Mouse (Mus musculus): ENCODE data around the gene Dnajb11. TPM values are rescaled to one million over a fixed set of nuclear protein-coding genes. Genes with fewer than 3 reads are reported as not detected.
A peak's percentile ranks its signal among the peaks of the same experiment; 100 is the strongest.

The Dnajb11 gene
- total and polyA plus RNA-seq, 2 experiments, result 20.7 to 62.0 TPM

DNA sequence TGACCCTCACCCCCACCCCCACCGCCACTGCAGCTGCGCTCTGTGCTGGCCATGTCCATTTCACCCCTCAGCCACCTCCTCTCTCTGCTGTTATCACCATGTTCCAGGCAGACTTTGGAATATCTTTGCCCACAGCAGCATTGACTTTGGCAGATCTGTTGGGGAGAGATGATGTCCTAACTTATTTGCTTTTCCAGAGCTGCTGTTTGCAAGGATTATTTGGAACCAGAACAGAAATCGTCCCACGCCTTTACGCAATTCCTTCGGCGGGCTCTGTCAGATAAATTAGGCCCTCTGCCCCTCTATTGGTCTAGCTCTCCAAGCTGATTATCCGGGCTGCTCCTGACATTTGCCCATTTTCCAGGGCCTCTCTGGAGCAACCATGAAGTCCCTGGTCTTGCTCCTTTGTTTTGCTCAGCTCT is 34.1 kb downstream of the Dnajb11 start:
- 29% methylated on average over 8 of the region's 8 CpGs for WGBS
- H3K9ac ChIP-seq (ENCODE audit: low read depth, low read length), result peak overlapping the region; percentile 91
- no peaks in the 10 kb centered on the region for H3K27me3 ChIP-seq (ENCODE audit: control insufficient read depth, insufficient read depth, low read length)
- peaks cover 36% of the 10 kb centered on the region for H3K4me1 ChIP-seq (ENCODE audit: control insufficient read depth, insufficient read depth, low read length)
- peaks cover 25% of the 10 kb centered on the region for H3K36me3 ChIP-seq (ENCODE audit: control insufficient read depth, insufficient read depth, low read length)
- peak; percentile 100 for DNase-seq (ENCODE audit: extremely low read depth, low read depth, low spot score)
- peak overlapping the region; percentile 64 for H3K4me3 ChIP-seq (ENCODE audit: insufficient read depth, low read depth, low read length)
- H3K79me2 ChIP-seq (ENCODE audit: control insufficient read depth, insufficient read depth, low read length), result no peaks in the 10 kb centered on the region
- no peak for TF ChIP-seq CTCF (IDR thresholded peaks at IDR 0.05; ENCODE audit: low read depth, low read length)
- peak; percentile 85; the same call in 1 of the 2 replicates for TF ChIP-seq POLR2A (IDR thresholded peaks at IDR 0.05; ENCODE audit: extremely low read depth, insufficient read depth, low read length)
- H3K27ac ChIP-seq (replicated peaks; ENCODE audit: insufficient read depth, low read depth, low read length), result peak overlapping the region; percentile 98

DNA sequence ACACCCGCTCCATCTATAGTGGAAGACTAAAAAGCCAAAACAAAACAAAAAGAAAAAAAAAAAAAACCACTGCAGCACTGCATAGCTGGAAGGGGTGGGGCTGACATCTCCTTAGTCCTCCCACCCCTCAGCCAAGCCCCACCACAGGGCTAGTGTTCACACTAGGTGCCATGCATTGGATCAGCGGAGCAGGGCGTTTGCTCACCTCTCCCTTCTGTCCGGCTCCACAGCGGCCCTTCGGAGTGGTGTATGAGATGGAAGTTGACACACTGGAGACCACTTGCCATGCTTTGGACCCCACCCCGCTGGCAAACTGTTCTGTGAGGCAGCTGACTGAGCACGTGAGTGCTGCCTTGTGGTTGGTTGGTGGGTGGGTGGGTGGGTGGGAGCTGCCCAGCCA is 36.5 kb downstream of the Dnajb11 start:
- peak; percentile 19; the same call in 1 of the 2 replicates for TF ChIP-seq CTCF (IDR thresholded peaks at IDR 0.05; ENCODE audit: low read depth, low read length)
- peak; percentile 88 for TF ChIP-seq POLR2A (IDR thresholded peaks at IDR 0.05; ENCODE audit: extremely low read depth, insufficient read depth, low read length)

DNA sequence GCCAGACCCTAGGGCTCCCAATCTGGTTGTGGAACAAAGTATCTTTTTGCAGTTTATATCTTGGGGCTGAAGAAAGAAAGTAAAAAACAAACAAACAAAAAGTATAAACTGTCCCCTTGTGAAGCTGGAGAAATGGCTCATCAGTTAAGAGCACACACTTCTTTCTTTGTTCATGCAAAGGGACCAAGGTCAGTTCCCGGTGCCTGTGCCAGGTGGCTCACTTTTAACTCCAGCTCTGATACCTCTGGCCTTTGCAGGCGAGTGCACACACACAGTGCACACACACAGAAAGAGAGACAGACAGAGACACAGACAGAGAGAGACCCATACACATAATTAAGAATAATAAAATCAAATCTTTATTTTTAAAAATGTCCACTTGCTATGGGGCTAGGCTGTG is 39.0 kb downstream of the Dnajb11 start:
- H3K36me3 ChIP-seq (ENCODE audit: control insufficient read depth, insufficient read depth, low read length), result peaks cover 34% of the 10 kb centered on the region
- H3K4me1 ChIP-seq (ENCODE audit: control insufficient read depth, insufficient read depth, low read length), result peaks cover 21% of the 10 kb centered on the region
- DNase-seq (ENCODE audit: extremely low read depth, low read depth, low spot score), result peak; percentile 77
- peak overlapping the region; percentile 36 for H3K9ac ChIP-seq (ENCODE audit: low read depth, low read length)
- TF ChIP-seq CTCF (IDR thresholded peaks at IDR 0.05; ENCODE audit: low read depth, low read length), result no peak
- TF ChIP-seq POLR2A (IDR thresholded peaks at IDR 0.05; ENCODE audit: extremely low read depth, insufficient read depth, low read length), result 0 out of 2 replicates have a peak, but pooled peaks have one; percentile 9
- 8% methylated on average over 2 of the region's 2 CpGs for WGBS
- peak overlapping the region; percentile 60 for H3K27ac ChIP-seq (replicated peaks; ENCODE audit: insufficient read depth, low read depth, low read length)
- H3K27me3 ChIP-seq (ENCODE audit: control insufficient read depth, insufficient read depth, low read length), result no peaks in the 10 kb centered on the region
- no peaks in the 10 kb centered on the region for H3K79me2 ChIP-seq (ENCODE audit: control insufficient read depth, insufficient read depth, low read length)
- H3K4me3 ChIP-seq (ENCODE audit: insufficient read depth, low read depth, low read length), result no peak overlapping the region

More for the DNA sequence above, 36.5 kb downstream of the Dnajb11 start:
- Histone ChIP-seq H3K27me3 (ENCODE audit: control insufficient read depth, insufficient read depth, low read length) (no peaks in the 10 kb centered on the region), H3K9ac (ENCODE audit: low read depth, low read length) (peak overlapping the region; percentile 75), H3K4me1 (ENCODE audit: control insufficient read depth, insufficient read depth, low read length) (peaks cover 26% of the 10 kb centered on the region), H3K36me3 (ENCODE audit: control insufficient read depth, insufficient read depth, low read length) (peaks cover 34% of the 10 kb centered on the region), H3K79me2 (ENCODE audit: control insufficient read depth, insufficient read depth, low read length) (no peaks in the 10 kb centered on the region), H3K4me3 (ENCODE audit: insufficient read depth, low read depth, low read length) (peak overlapping the region; percentile 58), H3K27ac (replicated peaks; ENCODE audit: insufficient read depth, low read depth, low read length) (peak overlapping the region; percentile 60)
- peak; percentile 70 for DNase-seq (ENCODE audit: extremely low read depth, low read depth, low spot score)
- 21% methylated on average over 8 of the region's 8 CpGs for WGBS

GRCm38 (mm10) chr16:22899346-22899745 is 41.7 kb downstream of the Dnajb11 start:
- Histone ChIP-seq H3K27ac (replicated peaks; ENCODE audit: insufficient read depth, low read depth, low read length) (peak overlapping the region; percentile 89), H3K4me1 (ENCODE audit: control insufficient read depth, insufficient read depth, low read length) (peaks cover 23% of the 10 kb centered on the region), H3K4me3 (ENCODE audit: insufficient read depth, low read depth, low read length) (no peak overlapping the region), H3K9ac (ENCODE audit: low read depth, low read length) (no peak overlapping the region), H3K36me3 (ENCODE audit: control insufficient read depth, insufficient read depth, low read length) (peaks cover 27% of the 10 kb centered on the region), H3K27me3 (ENCODE audit: control insufficient read depth, insufficient read depth, low read length) (no peaks in the 10 kb centered on the region), H3K79me2 (ENCODE audit: control insufficient read depth, insufficient read depth, low read length) (no peaks in the 10 kb centered on the region)
- DNase-seq (ENCODE audit: extremely low read depth, low read depth, low spot score), result peak; percentile 89
- TF ChIP-seq CTCF (IDR thresholded peaks at IDR 0.05; ENCODE audit: low read depth, low read length), result no peak
- peak; percentile 46; the same call in 1 of the 2 replicates for TF ChIP-seq POLR2A (IDR thresholded peaks at IDR 0.05; ENCODE audit: extremely low read depth, insufficient read depth, low read length)
- WGBS, result 12% methylated on average over 5 of the region's 5 CpGs

- Histone ChIP-seq H3K4me1 (ENCODE audit: control insufficient read depth, insufficient read depth, low read length) (peaks cover 23% of the 10 kb centered on the region), H3K27ac (replicated peaks; ENCODE audit: insufficient read depth, low read depth, low read length) (peak overlapping the region; percentile 89), H3K79me2 (ENCODE audit: control insufficient read depth, insufficient read depth, low read length) (no peaks in the 10 kb centered on the region), H3K27me3 (ENCODE audit: control insufficient read depth, insufficient read depth, low read length) (no peaks in the 10 kb centered on the region), H3K36me3 (ENCODE audit: control insufficient read depth, insufficient read depth, low read length) (peaks cover 22% of the 10 kb centered on the region), H3K4me3 (ENCODE audit: insufficient read depth, low read depth, low read length) (no peak overlapping the region), H3K9ac (ENCODE audit: low read depth, low read length) (peak overlapping the region; percentile 25; the same call in 1 of the 2 replicates)
- WGBS, result 17% methylated on average over 10 of the region's 10 CpGs
- peak; percentile 98 for DNase-seq (ENCODE audit: extremely low read depth, low read depth, low spot score)
- TF ChIP-seq CTCF (IDR thresholded peaks at IDR 0.05; ENCODE audit: low read depth, low read length) (no peak), POLR2A (IDR thresholded peaks at IDR 0.05; ENCODE audit: extremely low read depth, insufficient read depth, low read length) (0 out of 2 replicates have a peak, but pooled peaks have one; percentile 12)
Measured at GRCm38 (mm10) chr16:22899866-22900570, 42.4 kb downstream of the Dnajb11 start.

GRCm38 (mm10) chr16:22901326-22901725 is 43.7 kb downstream of the Dnajb11 start:
- WGBS, result 16% methylated on average over 3 of the region's 3 CpGs
- peaks cover 11% of the 10 kb centered on the region for H3K36me3 ChIP-seq (ENCODE audit: control insufficient read depth, insufficient read depth, low read length)
- peak overlapping the region; percentile 89 for H3K27ac ChIP-seq (replicated peaks; ENCODE audit: insufficient read depth, low read depth, low read length)
- no peak overlapping the region for H3K4me3 ChIP-seq (ENCODE audit: insufficient read depth, low read depth, low read length)
- peak; percentile 89 for DNase-seq (ENCODE audit: extremely low read depth, low read depth, low spot score)
- H3K27me3 ChIP-seq (ENCODE audit: control insufficient read depth, insufficient read depth, low read length), result no peaks in the 10 kb centered on the region
- no peak for TF ChIP-seq CTCF (IDR thresholded peaks at IDR 0.05; ENCODE audit: low read depth, low read length)
- TF ChIP-seq POLR2A (IDR thresholded peaks at IDR 0.05; ENCODE audit: extremely low read depth, insufficient read depth, low read length), result no peak
- peaks cover 13% of the 10 kb centered on the region for H3K4me1 ChIP-seq (ENCODE audit: control insufficient read depth, insufficient read depth, low read length)
- H3K9ac ChIP-seq (ENCODE audit: low read depth, low read length), result peak overlapping the region; percentile 55
- H3K79me2 ChIP-seq (ENCODE audit: control insufficient read depth, insufficient read depth, low read length), result no peaks in the 10 kb centered on the region

Measured in liver, adult 2 months (tissue).